Mouse (Mus musculus): ENCODE measurements around the gene Mroh2a. TPM values are rescaled to one million over a fixed set of nuclear protein-coding genes. Genes with fewer than 3 reads are reported as not detected.

The Mroh2a gene
- total RNA-seq, 1 experiment from 2014 or later, result 0.38 TPM

- no peak for ATAC-seq (replicated peaks; ENCODE audit: insufficient number of reproducible peaks, low FRiP score, low TSS enrichment, poor library complexity, severe bottlenecking)
These were observed 41.3 kb downstream of the Mroh2a start for GRCm38 (mm10) chr1:88268070-88268469.

- ATAC-seq (replicated peaks; ENCODE audit: insufficient number of reproducible peaks, low FRiP score, low TSS enrichment, poor library complexity, severe bottlenecking), result 0 out of 2 replicates have a peak, but pooled peaks have one; percentile 3
These were observed 42.9 kb downstream of the Mroh2a start for GRCm38 (mm10) chr1:88269539-88270309.

GRCm38 (mm10) chr1:88272851-88273250 lies 46.1 kb downstream of the Mroh2a start:
- ATAC-seq (replicated peaks; ENCODE audit: insufficient number of reproducible peaks, low FRiP score, low TSS enrichment, poor library complexity, severe bottlenecking), result no peak

DNA sequence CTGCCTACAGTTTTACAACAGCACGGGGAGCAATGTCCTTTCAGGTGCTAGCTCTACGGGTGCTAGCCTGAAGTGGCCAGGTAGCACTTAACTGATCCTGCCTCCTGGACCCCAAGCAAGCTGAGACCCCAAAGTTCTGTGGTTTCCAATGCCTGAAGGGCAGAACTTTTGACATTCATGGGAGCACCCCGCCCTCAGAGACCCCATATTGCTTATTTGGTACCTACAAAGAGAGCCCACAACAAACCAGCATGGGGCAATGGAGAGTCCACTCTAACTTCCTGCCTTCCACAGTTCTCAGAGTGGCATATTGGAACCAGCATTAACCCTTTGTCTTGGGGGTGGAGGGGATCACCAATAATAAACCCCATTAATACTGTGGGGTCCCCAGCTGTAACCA lies 46.5 kb downstream of the Mroh2a start:
- ATAC-seq (replicated peaks; ENCODE audit: insufficient number of reproducible peaks, low FRiP score, low TSS enrichment, poor library complexity, severe bottlenecking), result no peak

- no peak for ATAC-seq (replicated peaks; ENCODE audit: insufficient number of reproducible peaks, low FRiP score, low TSS enrichment, poor library complexity, severe bottlenecking)
These were observed 47.0 kb downstream of the Mroh2a start for GRCm38 (mm10) chr1:88273832-88274231.

GRCm38 (mm10) chr1:88274371-88275077 lies 47.7 kb downstream of the Mroh2a start:
- ATAC-seq (replicated peaks; ENCODE audit: insufficient number of reproducible peaks, low FRiP score, low TSS enrichment, poor library complexity, severe bottlenecking), result no peak

- no peak for ATAC-seq (replicated peaks; ENCODE audit: insufficient number of reproducible peaks, low FRiP score, low TSS enrichment, poor library complexity, severe bottlenecking)
These were observed 48.4 kb downstream of the Mroh2a start for GRCm38 (mm10) chr1:88275078-88275680.

DNA sequence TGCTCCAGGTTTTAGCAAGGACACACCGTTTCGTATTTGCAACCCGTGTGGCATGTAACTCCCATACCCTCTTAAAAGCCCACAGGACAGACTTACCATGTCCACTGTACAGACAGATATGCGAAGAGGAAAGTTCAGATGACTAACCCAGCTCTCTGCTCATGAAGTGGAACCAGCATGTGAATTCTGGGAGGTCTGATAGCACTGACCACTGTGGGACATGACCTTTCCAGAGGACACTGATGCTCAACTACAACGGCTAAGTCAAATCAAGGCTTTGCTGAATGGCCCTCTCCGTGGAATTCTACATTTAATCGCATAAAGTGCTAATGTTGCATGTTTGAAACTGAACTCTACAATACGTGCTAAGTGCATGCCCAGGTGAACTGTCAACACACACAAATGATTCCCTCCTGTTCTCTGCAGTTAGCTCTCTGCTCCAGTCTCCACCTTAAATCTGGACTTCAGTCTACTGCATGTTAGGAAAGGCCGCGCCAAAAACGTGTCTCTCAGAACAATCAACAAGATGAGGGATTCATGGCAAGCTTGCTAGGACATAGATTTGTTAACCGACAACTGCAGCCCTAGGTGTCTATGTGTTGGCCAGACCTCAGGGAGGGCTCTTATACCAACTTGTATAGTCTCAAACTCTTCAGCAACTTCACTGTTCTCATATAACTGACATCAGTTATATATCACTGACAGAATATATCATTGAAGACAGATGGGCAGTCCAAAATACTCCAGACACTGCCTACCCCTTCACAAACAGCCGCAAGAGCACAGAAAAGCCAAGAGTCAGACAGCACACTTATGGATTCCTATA lies 49.1 kb downstream of the Mroh2a start:
- no peak for ATAC-seq (replicated peaks; ENCODE audit: insufficient number of reproducible peaks, low FRiP score, low TSS enrichment, poor library complexity, severe bottlenecking)

- ATAC-seq (replicated peaks; ENCODE audit: insufficient number of reproducible peaks, low FRiP score, low TSS enrichment, poor library complexity, severe bottlenecking), result 0 out of 2 replicates have a peak, but pooled peaks have one; percentile 0
These were observed 49.8 kb downstream of the Mroh2a start for GRCm38 (mm10) chr1:88276524-88277097.

- ATAC-seq (replicated peaks; ENCODE audit: insufficient number of reproducible peaks, low FRiP score, low TSS enrichment, poor library complexity, severe bottlenecking), result peak; percentile 79
These were observed 50.5 kb downstream of the Mroh2a start, which contains the start of the genes Hjurp and Trpm8 for GRCm38 (mm10) chr1:88277098-88277817. Gene Hjurp, minus strand, starts transcription at chr1:88277633. Gene Trpm8, plus strand, starts transcription at chr1:88277661.

- ATAC-seq (replicated peaks; ENCODE audit: insufficient number of reproducible peaks, low FRiP score, low TSS enrichment, poor library complexity, severe bottlenecking), result peak; percentile 4
These were observed 51.2 kb downstream of the Mroh2a start for GRCm38 (mm10) chr1:88277818-88278511.

DNA sequence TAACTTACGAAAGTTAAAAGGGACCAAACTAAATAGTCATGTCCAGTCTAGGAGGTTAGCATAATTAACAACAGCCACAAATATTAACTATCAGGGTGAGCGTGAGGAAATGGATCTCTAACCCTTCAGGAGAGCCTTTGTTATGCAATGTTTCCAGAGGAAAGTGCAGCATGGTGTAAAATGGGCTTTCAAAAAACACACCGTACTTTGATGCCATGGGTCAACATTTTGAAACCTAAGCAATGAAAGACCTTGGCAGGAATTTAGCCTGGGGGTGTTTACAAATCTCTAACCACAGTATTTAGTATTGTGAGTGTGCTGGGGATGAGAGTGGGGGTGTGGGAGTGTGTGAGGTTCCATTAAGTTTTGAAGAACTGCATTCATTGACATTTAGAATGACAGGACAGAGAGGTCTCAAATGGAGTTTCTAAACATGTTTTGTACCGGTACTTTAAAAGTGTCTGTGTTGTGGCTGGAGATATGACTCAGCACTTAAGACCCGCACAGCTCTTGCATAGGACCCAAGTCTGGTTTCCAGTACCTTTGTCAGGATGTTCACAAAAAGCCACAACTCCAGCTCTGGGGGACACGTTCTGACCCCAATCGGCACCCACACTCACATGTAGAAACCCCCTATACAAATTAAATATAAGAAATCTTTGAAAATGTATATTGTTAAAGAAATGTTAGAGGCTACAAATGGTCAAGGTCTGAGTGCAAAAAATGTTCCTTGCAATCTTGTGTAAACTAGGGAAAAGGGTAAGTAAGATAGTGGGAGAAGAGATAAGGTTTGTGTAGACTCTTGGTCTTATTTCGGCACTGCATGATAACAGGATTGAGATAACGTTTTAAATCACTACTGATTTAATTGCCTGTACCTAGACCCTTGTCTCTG lies 52.6 kb downstream of the Mroh2a start:
- ATAC-seq (replicated peaks; ENCODE audit: insufficient number of reproducible peaks, low FRiP score, low TSS enrichment, poor library complexity, severe bottlenecking), result no peak

- no peak for ATAC-seq (replicated peaks; ENCODE audit: insufficient number of reproducible peaks, low FRiP score, low TSS enrichment, poor library complexity, severe bottlenecking)
These were observed 53.4 kb downstream of the Mroh2a start for GRCm38 (mm10) chr1:88280006-88280690.

- ATAC-seq (replicated peaks; ENCODE audit: insufficient number of reproducible peaks, low FRiP score, low TSS enrichment, poor library complexity, severe bottlenecking), result no peak
These were observed 55.5 kb downstream of the Mroh2a start for GRCm38 (mm10) chr1:88282301-88282700.

DNA sequence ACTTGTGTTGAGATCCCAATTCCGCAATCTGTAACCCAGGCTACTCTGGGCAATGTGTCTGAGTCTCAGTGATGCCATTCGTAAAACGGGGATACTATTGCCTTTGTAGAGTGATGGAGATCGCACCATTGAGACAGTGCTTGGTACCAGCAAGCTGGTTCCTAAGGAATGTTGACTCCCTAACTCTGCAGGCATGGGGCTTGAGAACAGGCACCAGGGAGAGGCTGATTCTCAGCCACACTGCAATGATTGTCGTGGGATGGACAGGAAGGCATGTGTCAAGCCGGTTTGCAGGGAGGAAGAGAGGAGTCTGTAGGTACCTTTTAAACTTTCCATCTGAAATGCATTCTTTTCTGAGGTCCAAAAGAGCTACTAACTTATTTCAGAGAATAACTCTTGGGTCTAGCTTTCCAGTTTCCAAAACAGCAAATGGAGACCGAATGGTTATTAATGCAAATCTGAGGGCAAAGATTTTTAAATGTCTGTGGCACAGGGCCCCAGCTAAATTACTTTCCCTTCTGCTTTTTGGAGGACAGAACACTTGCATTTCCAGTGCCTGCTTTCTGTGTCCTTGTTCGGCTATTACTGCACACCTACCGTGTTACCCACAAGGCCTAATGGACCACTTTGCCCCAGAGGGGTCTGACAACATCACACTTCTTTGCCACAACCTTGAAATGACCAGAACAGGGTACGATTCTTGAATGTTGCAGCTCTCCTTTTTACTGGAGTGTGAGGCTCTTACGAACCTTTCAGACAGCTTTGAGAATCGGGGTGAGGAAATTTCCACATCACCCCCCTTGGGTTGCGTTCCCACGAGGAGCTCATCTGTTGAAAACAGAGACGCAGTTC lies 56.8 kb downstream of the Mroh2a start:
- 0 out of 2 replicates have a peak, but pooled peaks have one; percentile 3 for ATAC-seq (replicated peaks; ENCODE audit: insufficient number of reproducible peaks, low FRiP score, low TSS enrichment, poor library complexity, severe bottlenecking)
